Mouse (Mus musculus) layer of hippocampus, adult 18-20 months (tissue): ENCODE results near the gene Vpreb2. TPM values are rescaled to one million over a fixed set of nuclear protein-coding genes. Genes with fewer than 3 reads are reported as not detected.
A peak's percentile ranks its signal among the peaks of the same experiment; 100 is the strongest.
"Not testable (repeated sequence)": the region's sequence is repeated elsewhere in the genome, so short reads cannot be mapped to it uniquely, and the experiment has no call there.

Experiments
- DNase-seq, 2 experiments: peaks; one replicate each; pipeline ENCODE4 v3.0.0; 2022; ENCODE audit warnings: low spot score in 2 of 2
- long read RNA-seq: library from polyadenylated mRNA; stranded (forward); transcript quantifications from one replicate; pipeline ENCODE4 v2.0.0, GENCODE M21; 2021
- total RNA-seq, 2 experiments: library from RNA; stranded (reverse); gene quantifications; 2 replicates each; pipeline ENCODE4 v1.2.3; 2021

Vpreb2 gene
- under 1 TPM in 1 of 2 experiments, not detected in 1; 0.71 TPM for total RNA-seq
- long read RNA-seq: 0 reads

GRCm38 (mm10) chr16:17980128-17980527 is at the start of gene Vpreb2:
TSS of gene Vpreb2 (plus strand) at chr16:17980428.
- no peak for DNase-seq

- no peak for DNase-seq
Observed at GRCm38 (mm10) chr16:17931906-17932460, 48.2 kb upstream of the Vpreb2 start.

- DNase-seq: no peak
Observed at GRCm38 (mm10) chr16:17933594-17934444, 46.4 kb upstream of the Vpreb2 start.

- no peak for DNase-seq
Observed at GRCm38 (mm10) chr16:17934445-17934910, 45.8 kb upstream of the Vpreb2 start.

- DNase-seq: no peak
Observed at GRCm38 (mm10) chr16:17936776-17937175, 43.5 kb upstream of the Vpreb2 start.

- DNase-seq: no peak
Observed at GRCm38 (mm10) chr16:17938187-17938586, 42.0 kb upstream of the Vpreb2 start.

GRCm38 (mm10) chr16:17938821-17939220 is 41.4 kb upstream of the Vpreb2 start:
- DNase-seq: peak in 1 of 2 experiments; percentile 48

- DNase-seq: no peak
Observed at GRCm38 (mm10) chr16:17939255-17939751, 40.9 kb upstream of the Vpreb2 start.

GRCm38 (mm10) chr16:17943466-17943865 is 36.8 kb upstream of the Vpreb2 start:
- no peak for DNase-seq

- DNase-seq: no peak
Observed at GRCm38 (mm10) chr16:17945081-17945831, 35.0 kb upstream of the Vpreb2 start.

- DNase-seq: no peak
Observed at GRCm38 (mm10) chr16:17949421-17949877, 30.8 kb upstream of the Vpreb2 start.

GRCm38 (mm10) chr16:17950068-17950467 is 30.2 kb upstream of the Vpreb2 start:
- DNase-seq: no peak

- DNase-seq: no peak
Observed at GRCm38 (mm10) chr16:17951618-17952017, 28.6 kb upstream of the Vpreb2 start.

- DNase-seq: not testable (repeated sequence)
Observed at GRCm38 (mm10) chr16:17956052-17956638, 24.1 kb upstream of the Vpreb2 start.

GRCm38 (mm10) chr16:17962091-17962490 is 18.1 kb upstream of the Vpreb2 start:
- DNase-seq: no peak

- no peak for DNase-seq
Observed at GRCm38 (mm10) chr16:17971853-17972252, 8.4 kb upstream of the Vpreb2 start.

- DNase-seq: not testable (repeated sequence)
Observed at GRCm38 (mm10) chr16:17977840-17978239, 2.4 kb upstream of the Vpreb2 start.

GRCm38 (mm10) chr16:17983201-17983600 is 3.0 kb downstream of the Vpreb2 start:
- DNase-seq: no peak

- no peak for DNase-seq
Observed at GRCm38 (mm10) chr16:17984231-17984630, 4.0 kb downstream of the Vpreb2 start.

- no peak for DNase-seq
Observed at GRCm38 (mm10) chr16:17985078-17985477, 4.8 kb downstream of the Vpreb2 start.
